Mouse (Mus musculus): ENCODE data around the gene Chmp5. TPM values are rescaled to one million over a fixed set of nuclear protein-coding genes. Genes with fewer than 3 reads are reported as not detected.
A peak's percentile ranks its signal among the peaks of the same experiment; 100 is the strongest.
"Not testable (repeated sequence)": the region's sequence is repeated elsewhere in the genome, so short reads cannot be mapped to it uniquely, and the experiment has no call there.

The Chmp5 gene
- total RNA-seq (2021), result 10 to 100 TPM; 79.7 to 92.7 TPM

- peak; percentile 90 to 93 for DNase-seq (ENCODE audit: extremely low spot score in 1 of 2, low spot score in 1 of 2)
These were observed at the start of gene Chmp5, which contains the start of gene Bag1 for GRCm38 (mm10) chr4:40948160-40948708. TSS of gene Chmp5 (plus strand) at chr4:40948407. TSS of gene Bag1 (minus strand) at chr4:40948294.

- DNase-seq (ENCODE audit: extremely low spot score in 1 of 2, low spot score in 1 of 2), result no peak
These were observed 49.6 kb upstream of the Chmp5 start for GRCm38 (mm10) chr4:40898476-40899044.

GRCm38 (mm10) chr4:40899264-40899663 lies 48.9 kb upstream of the Chmp5 start:
- DNase-seq (ENCODE audit: extremely low spot score in 1 of 2, low spot score in 1 of 2), result no peak

GRCm38 (mm10) chr4:40900071-40900470 lies 48.1 kb upstream of the Chmp5 start:
- no peak for DNase-seq (ENCODE audit: extremely low spot score in 1 of 2, low spot score in 1 of 2)

GRCm38 (mm10) chr4:40900612-40901011 lies 47.6 kb upstream of the Chmp5 start:
- DNase-seq (ENCODE audit: extremely low spot score in 1 of 2, low spot score in 1 of 2), result no peak

- no peak for DNase-seq (ENCODE audit: extremely low spot score in 1 of 2, low spot score in 1 of 2)
These were observed 41.9 kb upstream of the Chmp5 start for GRCm38 (mm10) chr4:40906298-40906697.

GRCm38 (mm10) chr4:40908261-40908969 lies 39.8 kb upstream of the Chmp5 start:
- no peak for DNase-seq (ENCODE audit: extremely low spot score in 1 of 2, low spot score in 1 of 2)

GRCm38 (mm10) chr4:40914287-40914867 lies 33.8 kb upstream of the Chmp5 start:
- no peak for DNase-seq (ENCODE audit: extremely low spot score in 1 of 2, low spot score in 1 of 2)

- DNase-seq (ENCODE audit: extremely low spot score in 1 of 2, low spot score in 1 of 2), result no peak
These were observed 32.3 kb upstream of the Chmp5 start for GRCm38 (mm10) chr4:40915947-40916346.

GRCm38 (mm10) chr4:40916592-40917155 lies 31.5 kb upstream of the Chmp5 start:
- no peak for DNase-seq (ENCODE audit: extremely low spot score in 1 of 2, low spot score in 1 of 2)

GRCm38 (mm10) chr4:40919785-40920184 lies 28.4 kb upstream of the Chmp5 start, which contains the start of gene Spink4:
TSS of gene Spink4 (plus strand) at chr4:40920052.
- no peak for DNase-seq (ENCODE audit: extremely low spot score in 1 of 2, low spot score in 1 of 2)

GRCm38 (mm10) chr4:40920576-40920975 lies 27.6 kb upstream of the Chmp5 start:
- DNase-seq (ENCODE audit: extremely low spot score in 1 of 2, low spot score in 1 of 2), result no peak

- no peak for DNase-seq (ENCODE audit: extremely low spot score in 1 of 2, low spot score in 1 of 2)
These were observed 26.9 kb upstream of the Chmp5 start for GRCm38 (mm10) chr4:40921288-40921687.

GRCm38 (mm10) chr4:40923087-40923651 lies 25.0 kb upstream of the Chmp5 start:
- DNase-seq (ENCODE audit: extremely low spot score in 1 of 2, low spot score in 1 of 2), result no peak

- no peak for DNase-seq (ENCODE audit: extremely low spot score in 1 of 2, low spot score in 1 of 2)
These were observed 22.6 kb upstream of the Chmp5 start for GRCm38 (mm10) chr4:40925568-40925967.

- no peak for DNase-seq (ENCODE audit: extremely low spot score in 1 of 2, low spot score in 1 of 2)
These were observed 19.2 kb upstream of the Chmp5 start for GRCm38 (mm10) chr4:40929046-40929445.

- no peak for DNase-seq (ENCODE audit: extremely low spot score in 1 of 2, low spot score in 1 of 2)
These were observed 14.5 kb upstream of the Chmp5 start for GRCm38 (mm10) chr4:40933694-40934093.

- DNase-seq (ENCODE audit: extremely low spot score in 1 of 2, low spot score in 1 of 2), result not testable (repeated sequence)
These were observed 13.8 kb upstream of the Chmp5 start for GRCm38 (mm10) chr4:40934369-40934768.

- DNase-seq (ENCODE audit: extremely low spot score in 1 of 2, low spot score in 1 of 2), result peak; percentile 17 to 37
These were observed 11.9 kb upstream of the Chmp5 start for GRCm38 (mm10) chr4:40936175-40936839.

GRCm38 (mm10) chr4:40938793-40939192 lies 9.4 kb upstream of the Chmp5 start:
- no peak for DNase-seq (ENCODE audit: extremely low spot score in 1 of 2, low spot score in 1 of 2)

All from layer of hippocampus, postnatal 25 days (tissue).